Mouse (Mus musculus) C2C12 (cell line): Measurements from ENCODE around the gene Fbxl14. TPM values are rescaled to one million over a fixed set of nuclear protein-coding genes. Genes with fewer than 3 reads are reported as not detected.
"Not testable (repeated sequence)": the region's sequence is repeated elsewhere in the genome, so short reads cannot be mapped to it uniquely, and the experiment has no call there.

Source experiments
- H3K27me3 ChIP-seq: one replicate; pipeline ENCODE4 v1.6.1; 2011; ENCODE audit not compliant: control insufficient read depth, insufficient read depth, insufficient read length
- H3K36me3 ChIP-seq: one replicate; pipeline ENCODE4 v1.6.1; 2011; ENCODE audit not compliant: control insufficient read depth, insufficient read depth
- H3K4me3 ChIP-seq: one replicate; pipeline ENCODE4 v1.5.1; 2011; ENCODE audit warnings: mild to moderate bottlenecking, control low read depth; ENCODE audit not compliant: poor library complexity, insufficient read depth, severe bottlenecking
- H3K79me2 ChIP-seq: one replicate; pipeline ENCODE4 v1.6.1; 2011; ENCODE audit not compliant: control insufficient read depth, insufficient read depth
- H3K79me3 ChIP-seq: one replicate; pipeline ENCODE4 v1.6.1; 2011; ENCODE audit warnings: low read depth, control low read depth
- H3ac ChIP-seq: one replicate; pipeline ENCODE3; 2011; ENCODE audit warnings: low read depth; ENCODE audit not compliant: control insufficient read depth, insufficient read length
- CEBPB ChIP-seq: IDR thresholded peaks from one replicate; pipeline ENCODE4 v1.6.1; 2011; ENCODE audit warnings: low read depth, mild to moderate bottlenecking, control low read depth, moderate library complexity
- CTCF ChIP-seq: IDR thresholded peaks from one replicate; pipeline ENCODE4 v1.5.1; 2011; ENCODE audit not compliant: control insufficient read depth, insufficient read depth, insufficient read length
- FOSL1 ChIP-seq: IDR thresholded peaks from one replicate; pipeline ENCODE4 v1.8.0; 2011; ENCODE audit warnings: mild to moderate bottlenecking, low read length; ENCODE audit not compliant: poor library complexity, insufficient read depth, severe bottlenecking
- MAX ChIP-seq: IDR thresholded peaks from one replicate; pipeline ENCODE4 v1.6.1; 2011; ENCODE audit warnings: mild to moderate bottlenecking, control low read depth
- MYOD1 ChIP-seq: IDR thresholded peaks from one replicate; pipeline ENCODE4 v1.6.1; 2011; ENCODE audit warnings: low read depth; ENCODE audit not compliant: control insufficient read depth, insufficient read length
- MYOG ChIP-seq: IDR thresholded peaks from one replicate; pipeline ENCODE4 v1.6.1; 2011; ENCODE audit not compliant: control insufficient read depth, insufficient read length; ENCODE audit errors: extremely low read depth
- USF1 ChIP-seq: IDR thresholded peaks from one replicate; pipeline ENCODE4 v1.6.1; 2011; ENCODE audit warnings: low read depth, mild to moderate bottlenecking, control low read depth, moderate library complexity
- polyA plus RNA-seq: library from polyadenylated mRNA; unstranded; fragments of >200 nt; fragmentation: generic; extraction: Trizol; gene quantifications from one replicate; pipeline ENCODE4 v1.2.1, GENCODE M21; 2012; ENCODE audit warnings: missing spikeins

Gene Fbxl14
- polyA plus RNA-seq, 1 experiment, result 22.7 TPM

DNA sequence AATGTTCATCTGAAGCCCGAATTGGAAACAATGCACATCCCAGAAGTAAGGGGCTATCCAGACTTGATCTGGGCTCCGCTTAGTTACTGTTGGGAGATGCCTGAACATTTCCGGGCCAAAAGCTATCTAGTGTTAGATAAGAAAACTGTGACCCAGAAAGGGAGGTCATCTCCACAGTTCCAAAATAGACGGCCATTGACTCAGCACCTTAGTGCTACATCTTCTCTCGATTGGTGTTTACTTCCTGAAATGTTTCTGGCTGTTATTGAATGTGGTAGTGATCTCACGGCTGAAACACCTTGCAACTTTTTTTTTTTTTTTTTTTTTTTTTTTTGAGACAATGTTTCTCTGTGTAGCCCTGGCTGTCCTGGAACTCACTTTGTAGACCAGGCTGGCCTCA, 3.5 kb upstream of the Fbxl14 start:
- Histone ChIP-seq H3K4me3 (no peak overlapping the region), H3K36me3 (peaks cover 4% of the 10 kb centered on the region), H3K79me3 (peaks cover 11% of the 10 kb centered on the region), H3ac (no peak overlapping the region), H3K79me2 (peaks cover 14% of the 10 kb centered on the region), H3K27me3 (no peaks in the 10 kb centered on the region)
- TF ChIP-seq CEBPB, result no peak
- no peak for TF ChIP-seq MAX
- no peak for TF ChIP-seq CTCF
- TF ChIP-seq MYOG, result no peak
- TF ChIP-seq FOSL1, result no peak
- TF ChIP-seq MYOD1, result no peak
- TF ChIP-seq USF1, result no peak

DNA sequence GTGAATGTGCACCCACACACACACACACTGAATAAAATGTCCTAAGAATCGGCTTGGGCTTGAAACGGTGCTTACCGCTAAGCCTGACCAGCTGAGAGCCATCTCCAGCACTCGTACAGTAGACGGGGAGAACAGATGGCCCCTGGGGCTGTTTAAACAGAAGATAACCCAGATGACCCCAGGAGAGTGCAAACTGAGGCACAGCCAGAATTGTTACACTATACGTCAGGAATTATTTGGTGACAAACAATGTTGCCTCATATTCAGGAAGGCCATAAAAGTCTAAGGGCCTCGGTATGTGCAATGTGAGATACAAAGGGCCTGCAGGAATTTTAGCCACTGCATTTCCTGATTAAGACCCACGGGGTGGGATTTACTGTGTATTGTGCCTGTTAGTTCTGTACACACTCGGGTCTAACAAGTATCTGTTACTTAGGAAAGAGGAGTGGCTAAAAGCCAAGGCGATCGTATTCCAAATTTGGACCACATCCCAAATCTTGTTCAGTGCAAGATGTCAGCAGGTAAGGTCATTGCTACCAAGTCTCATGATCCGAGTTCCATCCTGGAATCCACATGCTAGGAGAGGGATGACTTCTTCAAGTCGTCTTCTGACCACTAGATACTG, 1.7 kb upstream of the Fbxl14 start:
- peaks cover 28% of the 10 kb centered on the region for H3K79me3 ChIP-seq

DNA sequence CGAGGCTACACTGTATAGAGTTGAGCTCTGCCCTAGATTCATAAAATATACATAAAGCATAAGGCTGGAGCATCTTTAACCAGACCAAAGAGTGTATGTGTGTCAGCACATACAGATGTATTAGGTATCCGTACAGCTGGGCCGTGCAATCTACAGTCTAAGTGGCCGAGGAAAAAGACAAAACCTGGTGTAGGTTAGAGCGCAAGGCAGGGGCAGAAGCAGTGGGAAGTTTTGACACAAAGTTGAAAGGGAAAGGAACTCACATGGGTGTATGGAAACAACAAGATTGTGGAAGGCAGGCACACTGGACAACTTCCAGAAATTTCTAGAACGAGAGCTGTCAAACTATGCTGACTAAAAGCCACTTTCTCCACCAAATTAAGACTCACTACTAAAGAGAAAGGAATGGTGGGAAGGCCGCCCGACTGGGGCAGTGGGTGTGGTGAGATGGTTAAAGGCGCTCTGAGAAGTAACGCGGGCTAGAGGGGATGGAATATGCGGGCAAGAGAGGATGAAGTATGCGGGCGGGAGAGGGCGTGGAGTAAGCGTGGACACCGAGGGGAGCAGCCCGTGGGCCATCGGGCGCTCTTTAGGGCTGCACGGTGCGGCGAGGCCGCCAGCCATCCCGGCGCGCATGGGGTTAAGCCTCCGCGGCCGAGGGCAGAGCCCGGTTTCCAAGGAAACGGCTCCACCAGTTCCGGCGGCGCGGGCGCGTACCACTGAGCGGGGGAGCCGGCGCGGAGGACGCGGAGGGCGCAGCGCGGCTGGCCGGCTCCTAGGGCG, 717 bp upstream of the Fbxl14 start:
- TF ChIP-seq FOSL1, result no peak
- no peak for TF ChIP-seq CEBPB
- no peak for TF ChIP-seq MYOG
- no peak for TF ChIP-seq CTCF
- TF ChIP-seq MAX, result no peak
- TF ChIP-seq USF1, result no peak
- no peak for TF ChIP-seq MYOD1
- Histone ChIP-seq H3K36me3 (peaks cover 17% of the 10 kb centered on the region), H3K27me3 (no peaks in the 10 kb centered on the region), H3ac (peak overlapping the region; percentile 77), H3K79me2 (peaks cover 42% of the 10 kb centered on the region), H3K79me3 (peaks cover 34% of the 10 kb centered on the region), H3K4me3 (peak overlapping the region; percentile 83)

More for the DNA sequence above, 1.7 kb upstream of the Fbxl14 start:
- TF ChIP-seq CEBPB, result peak; percentile 25
- TF ChIP-seq MAX, result no peak
- no peak overlapping the region for H3ac ChIP-seq
- H3K79me2 ChIP-seq, result peaks cover 32% of the 10 kb centered on the region
- H3K36me3 ChIP-seq, result peaks cover 11% of the 10 kb centered on the region
- H3K4me3 ChIP-seq, result no peak overlapping the region
- H3K27me3 ChIP-seq, result no peaks in the 10 kb centered on the region

- H3ac ChIP-seq, result peak overlapping the region; percentile 77
- peaks cover 24% of the 10 kb centered on the region for H3K36me3 ChIP-seq
- H3K4me3 ChIP-seq, result peak overlapping the region; percentile 83
- no peaks in the 10 kb centered on the region for H3K27me3 ChIP-seq
- TF ChIP-seq CEBPB (no peak), MYOD1 (peak; percentile 56), USF1 (no peak), MYOG (no peak), MAX (peak; percentile 37)
- H3K79me3 ChIP-seq, result peaks cover 36% of the 10 kb centered on the region
- peaks cover 53% of the 10 kb centered on the region for H3K79me2 ChIP-seq
These were observed 623 bp downstream of the Fbxl14 start for GRCm38 (mm10) chr6:119479876-119480705.

- peak overlapping the region; percentile 77 for H3ac ChIP-seq
- H3K36me3 ChIP-seq, result peaks cover 24% of the 10 kb centered on the region
- peak overlapping the region; percentile 83 for H3K4me3 ChIP-seq
- TF ChIP-seq CTCF (no peak), FOSL1 (no peak), MYOG (no peak), USF1 (no peak), CEBPB (no peak), MAX (no peak), MYOD1 (no peak)
- H3K79me2 ChIP-seq, result peaks cover 53% of the 10 kb centered on the region
- no peaks in the 10 kb centered on the region for H3K27me3 ChIP-seq
- peaks cover 36% of the 10 kb centered on the region for H3K79me3 ChIP-seq
These were observed 1.4 kb downstream of the Fbxl14 start for GRCm38 (mm10) chr6:119480706-119481331.

- H3K36me3 ChIP-seq, result peaks cover 24% of the 10 kb centered on the region
- H3K4me3 ChIP-seq, result peak overlapping the region; percentile 83
- not testable (repeated sequence) for H3K27me3 ChIP-seq
- peaks cover 53% of the 10 kb centered on the region for H3K79me2 ChIP-seq
- peak overlapping the region; percentile 39 for H3ac ChIP-seq
- peaks cover 36% of the 10 kb centered on the region for H3K79me3 ChIP-seq
These were observed 2.4 kb downstream of the Fbxl14 start for GRCm38 (mm10) chr6:119481741-119482390.
